Mouse (Mus musculus) layer of hippocampus, postnatal 36 days (tissue): ENCODE measurements at regions not wholly inside any gene's neighbourhood (a gene's known extent, or its start where the extent isn't known, plus 50 kb on each side); places are given as distances from the start of the nearest gene placed in this dataset.
"Not testable (repeated sequence)": the region's sequence is repeated elsewhere in the genome, so short reads cannot be mapped to it uniquely, and the experiment has no call there.

ENCODE experiments used
- DNase-seq, 2 experiments: peaks; one replicate each; pipeline ENCODE4 v3.0.0; 2022

GRCm38 (mm10) chr4:105844675-105845466 is 55.2 kb downstream of the Gm12728 start:
- DNase-seq, result no peak

- not testable (repeated sequence) for DNase-seq
Measured at GRCm38 (mm10) chr4:105845998-105846989, 56.6 kb downstream of the Gm12728 start.

GRCm38 (mm10) chr4:105853086-105853485 is 63.4 kb downstream of the Gm12728 start:
- no peak for DNase-seq

- no peak for DNase-seq
Measured at GRCm38 (mm10) chr4:105859052-105859864, 69.6 kb downstream of the Gm12728 start.

- DNase-seq, result no peak
Measured at GRCm38 (mm10) chr4:105860930-105861653, 71.4 kb downstream of the Gm12728 start.

GRCm38 (mm10) chr4:105861654-105862037 is 72.0 kb downstream of the Gm12728 start:
- no peak for DNase-seq

- DNase-seq, result no peak
Measured at GRCm38 (mm10) chr4:105870512-105870911, 80.8 kb downstream of the Gm12728 start.

- no peak for DNase-seq
Measured at GRCm38 (mm10) chr4:105877246-105877645, 87.6 kb downstream of the Gm12728 start.

- DNase-seq, result no peak
Measured at GRCm38 (mm10) chr4:105879891-105880290, 90.2 kb downstream of the Gm12728 start.

GRCm38 (mm10) chr4:105884791-105885190 is 95.1 kb downstream of the Gm12728 start:
- no peak for DNase-seq

- DNase-seq, result no peak
Measured at GRCm38 (mm10) chr4:105891438-105891837, 101.8 kb downstream of the Gm12728 start.

- DNase-seq, result no peak
Measured at GRCm38 (mm10) chr4:105892065-105892464, 102.4 kb downstream of the Gm12728 start.

GRCm38 (mm10) chr4:105895116-105895515 is 105.4 kb downstream of the Gm12728 start:
- DNase-seq, result no peak

- no peak for DNase-seq
Measured at GRCm38 (mm10) chr4:105898054-105898847, 108.6 kb downstream of the Gm12728 start.

- no peak for DNase-seq
Measured at GRCm38 (mm10) chr4:105904896-105905295, 115.2 kb downstream of the Gm12728 start.

- DNase-seq, result no peak
Measured at GRCm38 (mm10) chr4:105906411-105906810, 116.7 kb downstream of the Gm12728 start.

GRCm38 (mm10) chr4:105907611-105908010 is 117.9 kb downstream of the Gm12728 start:
- no peak for DNase-seq

GRCm38 (mm10) chr4:105908281-105908680 is 118.6 kb downstream of the Gm12728 start:
- DNase-seq, result no peak

- no peak for DNase-seq
Measured at GRCm38 (mm10) chr4:105909272-105909671, 119.6 kb downstream of the Gm12728 start.

- DNase-seq, result no peak
Measured at GRCm38 (mm10) chr4:105910666-105911065, 121.0 kb downstream of the Gm12728 start.

- DNase-seq, result no peak
Measured at GRCm38 (mm10) chr4:105911678-105912077, 122.0 kb downstream of the Gm12728 start.
